Mouse (Mus musculus) cerebellum, adult 2 months (tissue): Measurements from ENCODE around the gene Smo. TPM values are rescaled to one million over a fixed set of nuclear protein-coding genes. Genes with fewer than 3 reads are reported as not detected.

ENCODE experiments used
- DNase-seq, 2 experiments: peaks; one replicate each; pipeline ENCODE4 v3.0.0; 2021
- H3K27ac ChIP-seq: fragments of 200-500 bp; 2 replicates; pipeline ENCODE4 v1.5.1; 2012; ENCODE audit warnings: low read length, control low read depth, inconsistent platforms; ENCODE audit not compliant: insufficient read depth
- H3K27me3 ChIP-seq: fragments of 200-500 bp; 2 replicates; pipeline ENCODE4 v1.6.1; 2012; ENCODE audit warnings: inconsistent platforms, mild to moderate bottlenecking, low read length, moderate library complexity; ENCODE audit not compliant: control insufficient read depth, insufficient read depth
- H3K4me1 ChIP-seq: fragments of 200-500 bp; 2 replicates; pipeline ENCODE4 v1.6.1; 2011; ENCODE audit warnings: low read length; ENCODE audit not compliant: control insufficient read depth, insufficient read depth
- H3K4me3 ChIP-seq: fragments of 200-500 bp; replicated peaks from 2 replicates; pipeline ENCODE3; 2011; ENCODE audit warnings: mild to moderate bottlenecking, low read depth, low read length, control low read depth; ENCODE audit not compliant: insufficient read depth
- CTCF ChIP-seq: fragments of 200-500 bp; IDR thresholded peaks from 2 replicates; pipeline ENCODE4 v1.5.1; 2011; ENCODE audit warnings: low read depth, mild to moderate bottlenecking, control low read depth, low read length, moderate library complexity, borderline replicate concordance; ENCODE audit not compliant: insufficient read depth
- POLR2A ChIP-seq: fragments of 200-500 bp; IDR thresholded peaks from 2 replicates; pipeline ENCODE4 v1.6.1; 2011; ENCODE audit warnings: low read length, control low read depth, borderline replicate concordance; ENCODE audit not compliant: insufficient read depth
- WGBS: fragments of 180-500 bp; shearing (Covaris S2); methylation state at CpG from one replicate; pipeline ENCODE4 v1.1.7; 2018; 5-methylcytosine and 5-hydroxymethylcytosine counted together
- polyA plus RNA-seq: library from polyadenylated mRNA; depleted of rRNA; stranded (reverse); fragments of >200 nt; gene quantifications from 2 replicates; pipeline ENCODE4 v1.2.3, GENCODE M21; 2012

Gene Smo
- polyA plus RNA-seq, 1 experiment: 12.6 TPM

DNA sequence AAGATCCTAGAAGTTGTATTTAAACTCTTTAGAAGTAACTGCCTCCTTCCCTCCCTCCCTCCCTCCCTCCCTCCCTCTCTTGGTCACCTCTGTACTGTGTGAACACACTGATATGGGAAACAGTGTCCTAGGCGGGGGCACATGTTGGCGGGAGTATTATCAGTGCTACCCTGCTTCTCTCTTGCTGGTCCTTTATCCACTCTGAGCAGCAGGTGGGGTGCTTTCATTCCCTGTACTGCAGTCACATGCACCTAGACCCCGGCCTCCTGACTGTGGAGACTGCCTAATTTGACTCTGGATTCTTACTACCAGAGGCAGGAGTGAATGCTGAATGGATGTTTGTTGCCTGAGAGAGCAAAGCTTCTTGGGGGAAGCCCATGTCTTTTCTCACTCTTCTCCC lies 37.8 kb upstream of the Smo start:
- Histone ChIP-seq H3K27me3 (no peaks in the 10 kb centered on the region), H3K4me3 (no peak overlapping the region), H3K27ac (no peak overlapping the region), H3K4me1 (peaks cover 17% of the 10 kb centered on the region)
- TF ChIP-seq POLR2A (no peak), CTCF (no peak)
- no peak for DNase-seq
- whole genome bisulfite sequencing: 59% methylated on average over 3 of the region's 3 CpGs

DNA sequence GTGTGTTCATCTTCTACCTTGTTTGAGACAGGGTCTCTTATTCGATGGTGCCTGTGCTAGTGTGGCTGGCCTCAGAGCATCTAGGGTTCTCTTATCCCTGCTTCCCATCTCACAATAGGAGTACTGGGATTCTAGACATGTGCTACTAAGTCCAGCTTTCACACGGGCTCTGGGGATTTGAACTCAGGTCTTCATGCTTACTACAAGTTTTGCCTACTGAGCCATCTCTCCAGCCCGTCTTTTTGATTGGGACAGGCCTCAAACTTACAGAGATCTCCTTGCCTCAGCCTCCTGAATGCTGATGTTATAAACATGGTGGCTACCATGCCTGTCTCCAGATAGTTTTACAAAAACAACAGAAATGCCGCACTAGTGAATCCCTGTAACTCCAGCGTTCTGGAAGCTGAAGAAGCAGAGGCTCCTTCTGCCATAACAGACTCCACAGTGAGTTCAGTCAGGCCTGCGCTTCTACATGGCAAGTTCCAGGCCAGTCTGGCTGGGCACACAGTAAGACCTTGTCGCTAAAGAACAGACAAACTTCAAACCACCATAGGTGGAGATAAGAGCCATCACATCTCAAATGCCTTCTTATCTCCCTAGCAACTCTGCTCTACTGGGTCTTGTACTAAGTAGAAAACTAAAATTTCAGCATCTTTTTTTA lies 36.1 kb upstream of the Smo start:
- Histone ChIP-seq H3K27ac (no peak overlapping the region), H3K4me3 (no peak overlapping the region), H3K27me3 (no peaks in the 10 kb centered on the region), H3K4me1 (peaks cover 17% of the 10 kb centered on the region)
- WGBS: 92% methylated on average over 7 of the region's 7 CpGs
- no peak for DNase-seq
- no peak for TF ChIP-seq CTCF
- TF ChIP-seq POLR2A: no peak

DNA sequence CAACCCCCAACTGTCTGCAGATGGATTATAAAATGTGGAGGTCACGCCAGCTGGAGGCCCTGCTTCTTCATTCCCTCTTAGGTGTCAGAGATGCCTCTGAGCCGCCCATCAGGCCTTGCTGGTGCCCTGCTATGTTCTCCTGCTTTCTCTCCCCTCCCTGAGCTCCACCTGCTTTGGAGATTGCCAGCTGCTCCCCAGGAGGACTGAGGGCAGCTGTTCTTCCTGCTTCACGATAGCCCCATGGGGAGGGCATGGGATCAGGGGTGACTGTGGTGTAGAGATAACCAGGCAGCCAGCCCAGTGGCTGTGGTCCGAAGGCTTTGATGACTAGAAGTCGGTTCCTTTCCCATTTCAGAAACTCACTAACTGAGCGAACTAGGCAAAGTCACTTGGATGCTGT lies 34.3 kb upstream of the Smo start:
- Histone ChIP-seq H3K27ac (no peak overlapping the region), H3K27me3 (no peaks in the 10 kb centered on the region), H3K4me3 (no peak overlapping the region), H3K4me1 (peaks cover 6% of the 10 kb centered on the region)
- TF ChIP-seq CTCF (no peak), POLR2A (no peak)
- no peak for DNase-seq
- WGBS: 63% methylated on average over 6 of the region's 6 CpGs

DNA sequence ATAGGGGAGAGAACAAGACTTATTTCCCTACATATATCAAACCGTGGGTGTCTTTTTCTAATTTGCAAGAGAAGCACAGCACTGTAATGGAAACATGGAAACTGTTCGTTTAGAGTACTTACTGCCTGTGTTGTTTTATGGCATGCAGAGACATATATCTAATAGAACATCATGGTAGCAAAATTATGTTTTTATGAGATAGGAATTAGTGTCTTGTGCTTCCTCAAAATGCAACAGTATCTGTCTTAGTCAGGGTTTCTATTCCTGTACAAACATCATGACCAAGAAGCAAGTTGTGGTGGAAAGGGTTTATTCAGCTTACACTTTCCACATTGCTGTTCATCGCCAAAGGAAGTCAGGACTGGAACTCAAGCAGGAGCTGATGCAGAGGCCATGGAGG lies 33.2 kb upstream of the Smo start:
- Histone ChIP-seq H3K27ac (no peak overlapping the region), H3K27me3 (no peaks in the 10 kb centered on the region), H3K4me1 (peaks cover 2% of the 10 kb centered on the region), H3K4me3 (no peak overlapping the region)
- WGBS: 92% methylated on average over 3 of the region's 3 CpGs
- DNase-seq: no peak
- TF ChIP-seq CTCF (no peak), POLR2A (no peak)

DNA sequence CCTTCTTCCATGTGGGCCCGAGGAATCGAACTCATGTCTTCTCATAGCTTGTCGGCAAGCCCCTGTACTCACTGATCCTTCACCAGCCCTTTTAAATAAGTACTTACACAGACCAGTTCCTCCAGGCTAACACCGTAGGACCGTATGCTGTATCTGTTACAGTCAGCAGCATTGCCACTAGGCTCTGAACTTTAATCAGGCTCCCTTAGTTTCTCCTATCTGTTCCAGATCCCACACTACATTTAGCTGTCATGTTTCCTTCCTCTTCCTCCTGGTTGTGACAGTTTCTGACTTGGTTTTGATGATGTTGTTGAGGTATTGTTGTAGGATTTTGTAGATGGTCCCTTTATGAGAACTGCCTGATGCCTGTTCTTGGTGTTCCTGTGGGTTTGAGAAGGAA lies 31.2 kb upstream of the Smo start:
- H3K27ac ChIP-seq: no peak overlapping the region
- no peak for TF ChIP-seq POLR2A
- no peaks in the 10 kb centered on the region for H3K27me3 ChIP-seq
- no peaks in the 10 kb centered on the region for H3K4me1 ChIP-seq
- WGBS: 89% methylated on average over 5 of the region's 5 CpGs
- no peak for DNase-seq
- no peak overlapping the region for H3K4me3 ChIP-seq

DNA sequence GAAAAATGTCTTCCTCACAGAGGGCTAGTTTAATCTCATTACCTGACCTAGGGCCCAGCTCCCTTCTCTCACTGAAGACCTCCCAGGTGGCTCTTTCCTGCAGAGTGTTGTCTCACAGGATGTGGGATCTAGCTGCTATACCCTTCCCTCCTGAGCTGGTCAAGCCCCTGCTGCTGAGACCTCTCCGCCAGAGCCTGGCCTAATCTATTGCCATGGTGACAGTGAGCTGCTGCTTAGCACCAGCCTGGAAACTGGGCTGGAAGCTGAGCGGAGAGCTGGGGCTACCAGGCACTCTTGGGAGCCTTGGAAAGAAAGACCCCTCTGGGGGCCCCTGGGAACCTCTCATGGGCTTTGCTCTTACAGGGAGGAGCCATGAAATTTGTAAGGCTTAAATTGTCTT lies 27.4 kb upstream of the Smo start:
- DNase-seq: peak in 1 of 2 experiments; percentile 13
- no peak overlapping the region for H3K27ac ChIP-seq
- 58% methylated on average over 2 of the region's 2 CpGs for WGBS
- TF ChIP-seq POLR2A: no peak
- no peak for TF ChIP-seq CTCF
- no peak overlapping the region for H3K4me3 ChIP-seq
- no peaks in the 10 kb centered on the region for H3K4me1 ChIP-seq
- no peaks in the 10 kb centered on the region for H3K27me3 ChIP-seq

DNA sequence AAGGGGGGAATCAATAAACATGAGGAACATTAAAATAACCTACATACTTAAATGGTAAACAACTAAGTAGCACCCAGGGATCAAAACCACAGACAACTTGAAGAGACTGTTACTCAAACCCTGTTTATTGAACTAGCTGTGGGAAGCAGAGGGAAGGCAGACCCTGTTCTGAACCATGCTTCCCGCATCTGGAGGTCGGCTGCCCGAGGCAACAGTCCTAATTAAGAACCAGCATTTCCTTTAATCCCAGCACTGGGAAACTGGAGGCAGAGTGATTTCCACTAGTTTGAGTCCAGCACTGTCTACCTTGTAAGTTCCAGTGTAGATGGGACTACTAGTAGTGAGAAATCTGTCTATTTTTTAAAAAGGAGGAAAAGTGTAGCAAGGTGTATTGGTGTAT lies 24.0 kb upstream of the Smo start:
- no peaks in the 10 kb centered on the region for H3K27me3 ChIP-seq
- H3K27ac ChIP-seq: no peak overlapping the region
- TF ChIP-seq POLR2A: no peak
- no peak for TF ChIP-seq CTCF
- DNase-seq: no peak
- no peaks in the 10 kb centered on the region for H3K4me1 ChIP-seq
- no peak overlapping the region for H3K4me3 ChIP-seq
- 80% methylated on average over 3 of the region's 3 CpGs for WGBS

DNA sequence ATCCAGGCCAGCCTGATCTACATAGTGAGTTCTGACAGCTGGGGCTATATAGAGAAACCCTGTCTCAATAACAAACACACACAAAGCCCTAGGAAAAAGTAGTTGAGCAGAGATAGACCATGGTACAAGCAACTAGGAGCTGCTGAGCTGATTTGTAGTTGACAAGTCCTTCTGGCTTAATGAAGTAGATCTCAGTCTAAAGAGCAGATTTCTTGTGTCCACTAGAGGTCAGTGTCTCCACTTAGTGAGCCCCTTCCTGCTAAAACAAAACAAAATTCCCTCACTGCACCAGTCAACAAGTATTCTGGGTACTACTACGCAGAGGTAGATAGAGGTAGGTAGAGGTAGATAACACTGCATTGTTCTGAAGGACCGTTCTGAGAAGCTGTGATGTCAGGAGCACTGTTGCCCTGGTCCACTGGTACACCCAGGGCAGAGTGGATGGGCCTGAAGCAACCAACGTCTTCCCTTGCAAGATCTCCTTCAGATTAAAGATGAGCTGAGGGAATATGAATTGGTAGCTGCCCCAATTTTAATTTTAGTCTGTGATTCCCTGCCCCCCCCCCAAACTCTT lies 23.2 kb upstream of the Smo start:
- Histone ChIP-seq H3K4me3 (no peak overlapping the region), H3K27ac (no peak overlapping the region), H3K4me1 (peaks cover 3% of the 10 kb centered on the region), H3K27me3 (no peaks in the 10 kb centered on the region)
- peak; percentile 26 to 60 for DNase-seq
- peak; percentile 61; the same call in 1 of the 2 replicates for TF ChIP-seq CTCF
- TF ChIP-seq POLR2A: no peak
- WGBS: 39% methylated on average over 3 of the region's 3 CpGs
